Mouse (Mus musculus) liver, embryonic 11.5 days (tissue): ENCODE data around the gene Prmt8. TPM values are rescaled to one million over a fixed set of nuclear protein-coding genes. Genes with fewer than 3 reads are reported as not detected.

Source experiments
- ATAC-seq: fragments of 200-750 bp; cut with Nextera tagmentation; replicated peaks from 2 replicates; pipeline ENCODE4 v1.8.0; 2017; ENCODE audit warnings: moderate number of reproducible peaks, mild to moderate bottlenecking, moderate TSS enrichment, moderate library complexity; ENCODE audit not compliant: low FRiP score
- DNase-seq: peaks from one replicate; pipeline ENCODE4 v3.0.0-alpha.2; 2017; ENCODE audit warnings: low spot score
- H3K27ac ChIP-seq: fragments of 300-500 bp; sonication (generic); 2 replicates; pipeline ENCODE4 v1.5.1; 2014; ENCODE audit warnings: mild to moderate bottlenecking, low read depth, low read length, control low read depth
- H3K27me3 ChIP-seq: fragments of 300-500 bp; sonication (generic); replicated peaks from 2 replicates; pipeline ENCODE4 v1.6.1; 2014; ENCODE audit warnings: low read length, mixed read lengths; ENCODE audit not compliant: control insufficient read depth, insufficient read depth
- H3K36me3 ChIP-seq: fragments of 300-500 bp; sonication (generic); 2 replicates; pipeline ENCODE4 v1.6.1; 2014; ENCODE audit warnings: mild to moderate bottlenecking, low read length, moderate library complexity, mixed read lengths; ENCODE audit not compliant: control insufficient read depth, insufficient read depth
- H3K4me1 ChIP-seq: fragments of 300-500 bp; sonication (generic); replicated peaks from 2 replicates; pipeline ENCODE4 v1.6.1; 2014; ENCODE audit warnings: low read length, mixed read lengths; ENCODE audit not compliant: control insufficient read depth, insufficient read depth
- H3K4me2 ChIP-seq: fragments of 300-500 bp; sonication (generic); 2 replicates; pipeline ENCODE4 v1.6.1; 2014; ENCODE audit warnings: mild to moderate bottlenecking, control low read depth, moderate library complexity
- H3K4me3 ChIP-seq: fragments of 300-500 bp; sonication (generic); 2 replicates; pipeline ENCODE4 v1.5.1; 2014; ENCODE audit warnings: low read depth, low read length, control low read depth
- H3K9ac ChIP-seq: fragments of 300-500 bp; sonication (generic); 2 replicates; pipeline ENCODE4 v1.6.1; 2014; ENCODE audit warnings: low read depth, low read length, control low read depth
- H3K9me3 ChIP-seq: fragments of 300-500 bp; sonication (generic); 2 replicates; pipeline ENCODE4 v1.6.1; 2016; ENCODE audit warnings: low read length, inconsistent platforms, mixed read lengths; ENCODE audit not compliant: control insufficient read depth
- WGBS: fragments of 180-500 bp; shearing (Covaris S2); extraction: QIAGEN DNeasy Blood & Tissue Kit; methylation state at CpG from one replicate; pipeline ENCODE4 v1.1.7; 2014; 5-methylcytosine and 5-hydroxymethylcytosine counted together
- polyA plus RNA-seq: library from polyadenylated mRNA; unstranded; fragments of >200 nt; fragmentation: Nextera tagmentation; extraction: Ambion mirVana; gene quantifications from 2 replicates; pipeline ENCODE4 v1.2.1, GENCODE M21; 2014

Prmt8 gene
- polyA plus RNA-seq, 1 experiment from 2014 or later: 0.18 TPM

- Histone ChIP-seq H3K9ac (no peak overlapping the region), H3K4me1 (no peaks in the 10 kb centered on the region; the same call in 1 of the 2 replicates), H3K4me3 (no peak overlapping the region), H3K27me3 (peaks cover 76% of the 10 kb centered on the region), H3K9me3 (no peaks in the 10 kb centered on the region), H3K27ac (no peak overlapping the region), H3K4me2 (no peak overlapping the region), H3K36me3 (no peaks in the 10 kb centered on the region)
- ATAC-seq (no peak), DNase-seq (no peak)
- 3% methylated on average over 28 of the region's 28 CpGs for WGBS
These were observed 2.6 kb downstream of the Prmt8 start for GRCm38 (mm10) chr6:127766641-127767200.

GRCm38 (mm10) chr6:127766041-127766604 is 3.1 kb downstream of the Prmt8 start:
- 11% methylated on average over 9 of the region's 11 CpGs for WGBS
- Histone ChIP-seq H3K27ac (no peak overlapping the region), H3K4me3 (no peak overlapping the region)

GRCm38 (mm10) chr6:127765573-127765972 is 3.7 kb downstream of the Prmt8 start:
- no peak overlapping the region for H3K9ac ChIP-seq
- WGBS: 38% methylated on average over 5 of the region's 5 CpGs
- no peak overlapping the region for H3K4me2 ChIP-seq
- no peak for DNase-seq
- no peaks in the 10 kb centered on the region for H3K9me3 ChIP-seq
- peaks cover 65% of the 10 kb centered on the region for H3K27me3 ChIP-seq
- no peaks in the 10 kb centered on the region for H3K36me3 ChIP-seq
- no peaks in the 10 kb centered on the region; the same call in 1 of the 2 replicates for H3K4me1 ChIP-seq
- no peak for ATAC-seq
- no peak overlapping the region for H3K4me3 ChIP-seq
- H3K27ac ChIP-seq: no peak overlapping the region

More at GRCm38 (mm10) chr6:127766041-127766604, 3.1 kb downstream of the Prmt8 start:
- no peaks in the 10 kb centered on the region for H3K9me3 ChIP-seq
- no peak for ATAC-seq
- no peaks in the 10 kb centered on the region for H3K36me3 ChIP-seq
- no peak overlapping the region for H3K9ac ChIP-seq
- no peaks in the 10 kb centered on the region; the same call in 1 of the 2 replicates for H3K4me1 ChIP-seq
- DNase-seq: no peak
- no peak overlapping the region for H3K4me2 ChIP-seq
- H3K27me3 ChIP-seq: peaks cover 70% of the 10 kb centered on the region

- ATAC-seq: no peak
- WGBS: 52% methylated on average over 4 of the region's 4 CpGs
- Histone ChIP-seq H3K27me3 (no peaks in the 10 kb centered on the region; the same call in none of the 2 replicates), H3K4me2 (no peak overlapping the region), H3K27ac (no peak overlapping the region), H3K36me3 (no peaks in the 10 kb centered on the region), H3K9me3 (no peaks in the 10 kb centered on the region), H3K4me3 (no peak overlapping the region), H3K4me1 (no peaks in the 10 kb centered on the region), H3K9ac (no peak overlapping the region)
- no peak for DNase-seq
These were observed 11.0 kb downstream of the Prmt8 start for GRCm38 (mm10) chr6:127758264-127758663.

GRCm38 (mm10) chr6:127757667-127758167 is 11.6 kb downstream of the Prmt8 start:
- no peak overlapping the region for H3K27ac ChIP-seq
- H3K27me3 ChIP-seq: no peaks in the 10 kb centered on the region; the same call in 1 of the 2 replicates
- no peak overlapping the region for H3K4me2 ChIP-seq
- no peak for ATAC-seq
- no peak overlapping the region for H3K4me3 ChIP-seq
- no peaks in the 10 kb centered on the region for H3K36me3 ChIP-seq
- no peaks in the 10 kb centered on the region for H3K4me1 ChIP-seq
- H3K9me3 ChIP-seq: no peaks in the 10 kb centered on the region
- H3K9ac ChIP-seq: no peak overlapping the region
- DNase-seq: no peak
- WGBS: 85% methylated on average over 5 of the region's 5 CpGs

GRCm38 (mm10) chr6:127756856-127757255 is 12.4 kb downstream of the Prmt8 start:
- no peak for DNase-seq
- no peak overlapping the region for H3K9ac ChIP-seq
- no peak for ATAC-seq
- H3K9me3 ChIP-seq: no peaks in the 10 kb centered on the region
- H3K4me3 ChIP-seq: no peak overlapping the region
- H3K27ac ChIP-seq: no peak overlapping the region
- H3K4me1 ChIP-seq: no peaks in the 10 kb centered on the region
- H3K27me3 ChIP-seq: no peaks in the 10 kb centered on the region
- H3K36me3 ChIP-seq: no peaks in the 10 kb centered on the region
- WGBS: 41% methylated on average over 12 of the region's 12 CpGs
- no peak overlapping the region for H3K4me2 ChIP-seq

- H3K36me3 ChIP-seq: no peaks in the 10 kb centered on the region
- no peak overlapping the region for H3K9ac ChIP-seq
- DNase-seq (no peak), ATAC-seq (no peak)
- H3K27me3 ChIP-seq: no peaks in the 10 kb centered on the region
- WGBS: 80% methylated on average over 6 of the region's 6 CpGs
- no peak overlapping the region for H3K4me2 ChIP-seq
- no peak overlapping the region for H3K4me3 ChIP-seq
- H3K4me1 ChIP-seq: no peaks in the 10 kb centered on the region
- no peak overlapping the region for H3K27ac ChIP-seq
- H3K9me3 ChIP-seq: no peaks in the 10 kb centered on the region
These were observed 16.0 kb downstream of the Prmt8 start for GRCm38 (mm10) chr6:127753228-127753627.

GRCm38 (mm10) chr6:127752681-127753080 is 16.6 kb downstream of the Prmt8 start:
- no peak overlapping the region for H3K27ac ChIP-seq
- no peak overlapping the region for H3K4me3 ChIP-seq
- ATAC-seq (no peak), DNase-seq (no peak)
- H3K9ac ChIP-seq: no peak overlapping the region
- H3K27me3 ChIP-seq: no peaks in the 10 kb centered on the region
- no peaks in the 10 kb centered on the region for H3K36me3 ChIP-seq
- H3K4me1 ChIP-seq: no peaks in the 10 kb centered on the region
- 35% methylated on average over 3 of the region's 3 CpGs for WGBS
- H3K4me2 ChIP-seq: no peak overlapping the region
- H3K9me3 ChIP-seq: no peaks in the 10 kb centered on the region

GRCm38 (mm10) chr6:127751499-127751898 is 17.8 kb downstream of the Prmt8 start:
- H3K36me3 ChIP-seq: no peaks in the 10 kb centered on the region
- no peak for ATAC-seq
- H3K9me3 ChIP-seq: no peaks in the 10 kb centered on the region
- no peak overlapping the region for H3K9ac ChIP-seq
- no peaks in the 10 kb centered on the region for H3K4me1 ChIP-seq
- DNase-seq: no peak
- 81% methylated on average over 9 of the region's 9 CpGs for WGBS
- H3K4me3 ChIP-seq: no peak overlapping the region
- no peaks in the 10 kb centered on the region for H3K27me3 ChIP-seq
- no peak overlapping the region for H3K4me2 ChIP-seq
- H3K27ac ChIP-seq: no peak overlapping the region
